Comparison of ENCODE assay signal across 9 mouse cellular contexts in the genomic region with DNA sequence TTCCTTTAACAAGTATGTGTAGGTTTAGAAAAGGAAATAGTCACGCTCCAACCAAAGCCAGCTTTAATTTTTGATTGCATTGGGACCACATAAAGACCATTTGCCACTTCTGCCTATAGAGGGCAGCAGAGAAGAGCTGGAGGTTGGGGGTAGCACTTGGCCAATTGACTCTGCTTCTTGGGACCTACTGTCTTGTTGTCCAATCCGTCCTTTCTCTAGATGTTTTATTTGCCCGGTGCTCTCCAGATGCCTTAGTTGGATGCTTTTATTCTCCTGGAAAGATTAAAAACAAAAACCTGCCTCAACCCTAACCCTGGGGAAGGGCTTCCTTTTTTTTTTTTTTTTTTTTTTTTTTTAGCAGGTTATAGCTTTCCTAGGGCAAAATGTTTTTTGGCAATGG. TPM values are rescaled to one million over a fixed set of nuclear protein-coding genes. Genes with fewer than 3 reads are reported as not detected.
DNase-seq lines count a peak whose midpoint lies in the region; ATAC-seq and TF ChIP-seq lines count a peak whose summit lies in the region.
"Had no signal": no experiment of that assay in that cellular context is flagged by ENCODE, and none has a peak within 500 bp of the region (broad histone marks: within the 10 kb centered on the region; RNA-seq: fewer than 3 reads in every experiment).

No protein-coding gene starts in this region.

- H3K4me1 ChIP-seq in kidney, embryonic 14.5 days (ENCODE audit: control insufficient read depth, insufficient read depth, low read length), result no peaks in the 10 kb centered on the region
- no peaks in the 10 kb centered on the region for H3K4me1 ChIP-seq in MEL (ENCODE audit: control insufficient read depth in 1 of 2, insufficient read depth in 2 of 2, low read length in 2 of 2)
- no peaks in the 10 kb centered on the region for H3K4me1 ChIP-seq in forebrain, embryonic 13.5 days
- H3K4me1 ChIP-seq in hindbrain, embryonic 13.5 days (replicated peaks), result no peaks in the 10 kb centered on the region
- H3K4me1 ChIP-seq: lung, embryonic 15.5 days; stomach, embryonic 15.5 days had no signal

- ATAC-seq in kidney, embryonic 14.5 days (ENCODE audit: low FRiP score, low TSS enrichment), result no peak
- ATAC-seq in megakaryocyte progenitor cell, adult 5-6 weeks (replicated peaks; ENCODE audit: poor library complexity), result peak; percentile 85
- no peak for ATAC-seq in forebrain, embryonic 13.5 days
- no peak for ATAC-seq in hindbrain, embryonic 13.5 days (ENCODE audit: low FRiP score)

- no peak overlapping the region for H3K4me3 ChIP-seq in kidney, embryonic 14.5 days (ENCODE audit: low read length)
- H3K4me3 ChIP-seq in MEL (ENCODE audit: control insufficient read depth in 1 of 2, insufficient read depth in 1 of 2, low read depth in 2 of 2, low read length in 2 of 2), result no peak overlapping the region
- no peak overlapping the region for H3K4me3 ChIP-seq in forebrain, embryonic 13.5 days
- no peak overlapping the region for H3K4me3 ChIP-seq in hindbrain, embryonic 13.5 days
- H3K4me3 ChIP-seq: lung, embryonic 15.5 days; stomach, embryonic 15.5 days had no signal

- no peak for TF ChIP-seq POLR2A in MEL (IDR thresholded peaks at IDR 0.05; ENCODE audit: control insufficient read depth in 1 of 2, insufficient read depth in 1 of 2, low read depth in 1 of 2, low read length in 2 of 2, poor library complexity in 1 of 2)

- H3K27me3 ChIP-seq in kidney, embryonic 14.5 days (ENCODE audit: control insufficient read depth, insufficient read depth, low read length), result no peaks in the 10 kb centered on the region
- peaks cover 0 to 5% of the 10 kb centered on the region in 2 experiments; a peak in 2 of 4 replicates for H3K27me3 ChIP-seq in MEL (ENCODE audit: control insufficient read depth in 1 of 2, insufficient read depth in 2 of 2, low read length in 2 of 2)
- no peaks in the 10 kb centered on the region for H3K27me3 ChIP-seq in forebrain, embryonic 13.5 days
- H3K27me3 ChIP-seq in hindbrain, embryonic 13.5 days, result no peaks in the 10 kb centered on the region
- H3K27me3 ChIP-seq: lung, embryonic 15.5 days; stomach, embryonic 15.5 days had no signal

- peak; percentile 28 for DNase-seq in kidney, postnatal 10 days
- peak; percentile 64 for DNase-seq in MEL (ENCODE audit: low read depth, low spot score)
- peak; percentile 35 for DNase-seq in brain, adult 2 months (ENCODE audit: low read depth, low spot score)

- no peak for TF ChIP-seq EP300 in MEL (IDR thresholded peaks at IDR 0.05; ENCODE audit: low read depth in 1 of 2, low read length in 2 of 2)

- H3K9me3 ChIP-seq in kidney, embryonic 14.5 days (ENCODE audit: control insufficient read depth, low read length), result no peaks in the 10 kb centered on the region
- no peaks in the 10 kb centered on the region for H3K9me3 ChIP-seq in MEL (replicated peaks; ENCODE audit: insufficient read depth, low read length)
- peaks cover 4% of the 10 kb centered on the region; the same call in 1 of the 2 replicates for H3K9me3 ChIP-seq in forebrain, embryonic 13.5 days (replicated peaks)
- 0 out of 2 replicates have a peak, but pooled peaks cover 9% of the 10 kb centered on the region for H3K9me3 ChIP-seq in hindbrain, embryonic 13.5 days
- H3K9me3 ChIP-seq: lung, embryonic 15.5 days; stomach, embryonic 15.5 days had no signal

- no peak overlapping the region for H3K27ac ChIP-seq in kidney, embryonic 14.5 days (ENCODE audit: low read depth, low read length)
- H3K27ac ChIP-seq in MEL (ENCODE audit: control insufficient read depth, low read depth, low read length), result no peak overlapping the region
- H3K27ac ChIP-seq in forebrain, embryonic 13.5 days, result no peak overlapping the region
- H3K27ac ChIP-seq in hindbrain, embryonic 13.5 days, result no peak overlapping the region
- H3K27ac ChIP-seq: lung, embryonic 15.5 days; stomach, embryonic 15.5 days had no signal

- H3K4me2 ChIP-seq in kidney, embryonic 14.5 days (replicated peaks; ENCODE audit: low read depth, low read length), result no peak overlapping the region
- H3K4me2 ChIP-seq in forebrain, embryonic 13.5 days, result no peak overlapping the region
- no peak overlapping the region for H3K4me2 ChIP-seq in hindbrain, embryonic 13.5 days
- H3K4me2 ChIP-seq: lung, embryonic 15.5 days; stomach, embryonic 15.5 days had no signal

- peak; percentile 34 for TF ChIP-seq RAD21 in MEL (IDR thresholded peaks at IDR 0.05; ENCODE audit: low read depth, low read length)

- no peaks in the 10 kb centered on the region for H3K36me3 ChIP-seq in kidney, embryonic 14.5 days (ENCODE audit: control insufficient read depth, insufficient read depth, low read length)
- no peaks in the 10 kb centered on the region for H3K36me3 ChIP-seq in MEL (ENCODE audit: control insufficient read depth in 1 of 2, insufficient read depth in 2 of 2, low read length in 2 of 2)
- H3K36me3 ChIP-seq in forebrain, embryonic 13.5 days (ENCODE audit: poor library complexity, severe bottlenecking), result no peaks in the 10 kb centered on the region
- no peaks in the 10 kb centered on the region for H3K36me3 ChIP-seq in hindbrain, embryonic 13.5 days
- H3K36me3 ChIP-seq: lung, embryonic 15.5 days; stomach, embryonic 15.5 days had no signal

- no peaks in the 10 kb centered on the region for H3K79me2 ChIP-seq in MEL (ENCODE audit: control insufficient read depth, insufficient read depth, low read length, poor library complexity)

- peak; percentile 60 to 77 (median 70) for TF ChIP-seq CTCF in MEL (IDR thresholded peaks at IDR 0.05 in 2 of 3, conservative IDR thresholded peaks at IDR 0.05 in 1 of 3; ENCODE audit: control insufficient read depth in 1 of 3, insufficient read depth in 1 of 3, low read depth in 2 of 3, low read length in 3 of 3, poor library complexity in 1 of 3, severe bottlenecking in 1 of 3)

- 79% methylated on average over 3 of the region's 3 CpGs for WGBS in kidney, embryonic 14.5 days
- 72% methylated on average over 3 of the region's 3 CpGs for WGBS in forebrain, embryonic 13.5 days
- 77% methylated on average over 3 of the region's 3 CpGs for WGBS in hindbrain, embryonic 13.5 days

- no peak overlapping the region for H3K9ac ChIP-seq in kidney, embryonic 14.5 days (ENCODE audit: low read depth, low read length)
- no peak overlapping the region for H3K9ac ChIP-seq in MEL (ENCODE audit: control insufficient read depth, low read depth, low read length, poor library complexity, severe bottlenecking)
- H3K9ac ChIP-seq in forebrain, embryonic 13.5 days, result no peak overlapping the region
- no peak overlapping the region for H3K9ac ChIP-seq in hindbrain, embryonic 13.5 days
- H3K9ac ChIP-seq: lung, embryonic 15.5 days; stomach, embryonic 15.5 days had no signal

TF ChIP-seq in MEL, 35 proteins besides CTCF, POLR2A, EP300 and RAD21:
- TF ChIP-seq SMC3 (IDR thresholded peaks at IDR 0.05; ENCODE audit: low read depth, low read length) (peak; percentile 44), ZNF384 (IDR thresholded peaks at IDR 0.05; ENCODE audit: low read depth, low read length) (peak; percentile 72; the same call in 1 of the 2 replicates), POLR2AphosphoS2 (IDR thresholded peaks at IDR 0.05; ENCODE audit: low read length) (no peak), JUND (IDR thresholded peaks at IDR 0.05; ENCODE audit: low read depth, low read length) (no peak)
TF ChIP-seq in MEL: peak in this region for 2.

RNA-seq across cellular contexts. Expression of a gene that starts 11.7 kb away (rescaled TPM):
- 12.1 and 18.3 TPM in 2 replicates for polyA plus RNA-seq in kidney, embryonic 14.5 days (2014; fragmentation: Nextera tagmentation; extraction: Ambion mirVana)
- total RNA-seq in MEL (2012; rRNA removed), result 7.9 and 8.1 TPM in 2 replicates
- polyA plus RNA-seq in MEL (2012; ENCODE audit: insufficient read depth in 1 of 2, insufficient read length in 2 of 2, low read depth in 1 of 2, low replicate concordance in 2 of 2, missing spikeins in 1 of 2), result 10 to 100 TPM; 21.3 to 36.8 TPM
- 9.3 and 16.6 TPM in 2 replicates for total RNA-seq in megakaryocyte progenitor cell, adult 5-6 weeks (2015)
- total RNA-seq in megakaryocyte progenitor cell, adult 5-6 weeks (2017), result 13.1 and 15.7 TPM in 2 replicates
- polyA plus RNA-seq in forebrain, embryonic 13.5 days (2015; fragmentation: Nextera tagmentation; extraction: Ambion mirVana), result 7.2 and 11.0 TPM in 2 replicates
- 18.0 and 19.1 TPM in 2 replicates for polyA plus RNA-seq in hindbrain, embryonic 13.5 days (2015; fragmentation: Nextera tagmentation; extraction: Ambion mirVana)

RNA-seq across cellular contexts. Expression of a gene that starts 43.6 kb away (rescaled TPM):
- 3.5 and 4.6 TPM in 2 replicates for polyA plus RNA-seq in kidney, embryonic 14.5 days (2014; fragmentation: Nextera tagmentation; extraction: Ambion mirVana)
- total RNA-seq in MEL (2012; rRNA removed), result 2.8 and 4.0 TPM in 2 replicates
- polyA plus RNA-seq in MEL (2012; ENCODE audit: insufficient read depth in 1 of 2, insufficient read length in 2 of 2, low read depth in 1 of 2, low replicate concordance in 2 of 2, missing spikeins in 1 of 2), result 1 to 10 TPM in 1 of 2 experiments, not detected in 1; 6.2 TPM
- total RNA-seq in megakaryocyte progenitor cell, adult 5-6 weeks (2015), result 0.93 and 1.2 TPM in 2 replicates
- 4.1 and 4.2 TPM in 2 replicates for total RNA-seq in megakaryocyte progenitor cell, adult 5-6 weeks (2017)
- 6.3 and 6.4 TPM in 2 replicates for polyA plus RNA-seq in forebrain, embryonic 13.5 days (2015; fragmentation: Nextera tagmentation; extraction: Ambion mirVana)
- polyA plus RNA-seq in hindbrain, embryonic 13.5 days (2015; fragmentation: Nextera tagmentation; extraction: Ambion mirVana), result 8.9 and 9.9 TPM in 2 replicates

RNA-seq across cellular contexts. Expression of a gene that starts 56.9 kb away (rescaled TPM):
- 0.38 and 0.60 TPM in 2 replicates for polyA plus RNA-seq in kidney, embryonic 14.5 days (2014; fragmentation: Nextera tagmentation; extraction: Ambion mirVana)
- not detected in 2 replicates for total RNA-seq in MEL (2012; rRNA removed)
- polyA plus RNA-seq in MEL (2012; ENCODE audit: insufficient read depth in 1 of 2, insufficient read length in 2 of 2, low read depth in 1 of 2, low replicate concordance in 2 of 2, missing spikeins in 1 of 2), result not detected
- total RNA-seq in megakaryocyte progenitor cell, adult 5-6 weeks (2015), result not detected in 2 replicates
- not detected in 2 replicates for total RNA-seq in megakaryocyte progenitor cell, adult 5-6 weeks (2017)
- polyA plus RNA-seq in forebrain, embryonic 13.5 days (2015; fragmentation: Nextera tagmentation; extraction: Ambion mirVana), result 0.75 and 0.89 TPM in 2 replicates
- polyA plus RNA-seq in hindbrain, embryonic 13.5 days (2015; fragmentation: Nextera tagmentation; extraction: Ambion mirVana), result 2.4 and 3.1 TPM in 2 replicates
